Mouse (Mus musculus): ENCODE measurements around the gene Ush2a. TPM values are rescaled to one million over a fixed set of nuclear protein-coding genes. Genes with fewer than 3 reads are reported as not detected.

Ush2a gene
- polyA plus RNA-seq, 1 experiment from 2014 or later: 0.06 TPM

GRCm38 (mm10) chr1:188728625-188729024, 466.8 kb downstream of the Ush2a start:
- Histone ChIP-seq H3K4me3 (ENCODE audit: low read depth, low read length) (no peak overlapping the region), H3K4me1 (ENCODE audit: control insufficient read depth, insufficient read depth, low read length) (peaks cover 10% of the 10 kb centered on the region), H3K9me3 (replicated peaks; ENCODE audit: control insufficient read depth, low read length, poor library complexity, severe bottlenecking) (no peaks in the 10 kb centered on the region), H3K36me3 (ENCODE audit: control insufficient read depth, insufficient read depth, low read length) (no peaks in the 10 kb centered on the region), H3K9ac (ENCODE audit: low read depth, low read length) (no peak overlapping the region), H3K4me2 (ENCODE audit: low read length) (no peak overlapping the region), H3K27ac (ENCODE audit: low read length) (no peak overlapping the region), H3K27me3 (ENCODE audit: control insufficient read depth, insufficient read depth, low read depth, low read length) (no peaks in the 10 kb centered on the region)
- WGBS: 54% methylated on average over 8 of the region's 8 CpGs
- no peak for ATAC-seq

- ATAC-seq: no peak
- Histone ChIP-seq H3K27me3 (ENCODE audit: control insufficient read depth, insufficient read depth, low read depth, low read length) (no peaks in the 10 kb centered on the region), H3K9ac (ENCODE audit: low read depth, low read length) (no peak overlapping the region), H3K4me1 (ENCODE audit: control insufficient read depth, insufficient read depth, low read length) (peaks cover 10% of the 10 kb centered on the region), H3K36me3 (ENCODE audit: control insufficient read depth, insufficient read depth, low read length) (no peaks in the 10 kb centered on the region), H3K27ac (ENCODE audit: low read length) (no peak overlapping the region), H3K4me3 (ENCODE audit: low read depth, low read length) (no peak overlapping the region), H3K4me2 (ENCODE audit: low read length) (no peak overlapping the region), H3K9me3 (replicated peaks; ENCODE audit: control insufficient read depth, low read length, poor library complexity, severe bottlenecking) (no peaks in the 10 kb centered on the region)
- WGBS: 18% methylated on average over 7 of the region's 7 CpGs
Measured at GRCm38 (mm10) chr1:188729179-188729578, 467.4 kb downstream of the Ush2a start.

GRCm38 (mm10) chr1:188734741-188735266, 473.0 kb downstream of the Ush2a start:
- H3K4me3 ChIP-seq (ENCODE audit: low read depth, low read length): no peak overlapping the region
- no peaks in the 10 kb centered on the region for H3K27me3 ChIP-seq (ENCODE audit: control insufficient read depth, insufficient read depth, low read depth, low read length)
- no peak for ATAC-seq
- H3K4me1 ChIP-seq (ENCODE audit: control insufficient read depth, insufficient read depth, low read length): no peaks in the 10 kb centered on the region
- H3K4me2 ChIP-seq (ENCODE audit: low read length): no peak overlapping the region
- no peak overlapping the region for H3K9ac ChIP-seq (ENCODE audit: low read depth, low read length)
- 89% methylated on average over 7 of the region's 7 CpGs for WGBS
- no peak overlapping the region for H3K27ac ChIP-seq (ENCODE audit: low read length)
- no peaks in the 10 kb centered on the region for H3K9me3 ChIP-seq (replicated peaks; ENCODE audit: control insufficient read depth, low read length, poor library complexity, severe bottlenecking)
- H3K36me3 ChIP-seq (ENCODE audit: control insufficient read depth, insufficient read depth, low read length): no peaks in the 10 kb centered on the region

GRCm38 (mm10) chr1:188742971-188743370, 481.1 kb downstream of the Ush2a start:
- Histone ChIP-seq H3K9me3 (replicated peaks; ENCODE audit: control insufficient read depth, low read length, poor library complexity, severe bottlenecking) (no peaks in the 10 kb centered on the region), H3K9ac (ENCODE audit: low read depth, low read length) (no peak overlapping the region), H3K36me3 (ENCODE audit: control insufficient read depth, insufficient read depth, low read length) (no peaks in the 10 kb centered on the region), H3K4me2 (ENCODE audit: low read length) (peak overlapping the region; percentile 19; the same call in 1 of the 2 replicates), H3K4me3 (ENCODE audit: low read depth, low read length) (no peak overlapping the region), H3K27ac (ENCODE audit: low read length) (no peak overlapping the region), H3K4me1 (ENCODE audit: control insufficient read depth, insufficient read depth, low read length) (peaks cover 5% of the 10 kb centered on the region; the same call in 1 of the 2 replicates), H3K27me3 (ENCODE audit: control insufficient read depth, insufficient read depth, low read depth, low read length) (no peaks in the 10 kb centered on the region)
- WGBS: 39% methylated on average over 7 of the region's 7 CpGs
- ATAC-seq: no peak

- Histone ChIP-seq H3K9me3 (replicated peaks; ENCODE audit: control insufficient read depth, low read length, poor library complexity, severe bottlenecking) (no peaks in the 10 kb centered on the region), H3K27ac (ENCODE audit: low read length) (no peak overlapping the region), H3K4me2 (ENCODE audit: low read length) (no peak overlapping the region), H3K27me3 (ENCODE audit: control insufficient read depth, insufficient read depth, low read depth, low read length) (no peaks in the 10 kb centered on the region), H3K36me3 (ENCODE audit: control insufficient read depth, insufficient read depth, low read length) (no peaks in the 10 kb centered on the region), H3K9ac (ENCODE audit: low read depth, low read length) (no peak overlapping the region), H3K4me1 (ENCODE audit: control insufficient read depth, insufficient read depth, low read length) (no peaks in the 10 kb centered on the region), H3K4me3 (ENCODE audit: low read depth, low read length) (no peak overlapping the region)
- 43% methylated on average over 15 of the region's 15 CpGs for WGBS
- ATAC-seq: no peak
Measured at GRCm38 (mm10) chr1:188755031-188755430, 493.2 kb downstream of the Ush2a start.

- Histone ChIP-seq H3K9ac (ENCODE audit: low read depth, low read length) (no peak overlapping the region), H3K27ac (ENCODE audit: low read length) (no peak overlapping the region), H3K4me3 (ENCODE audit: low read depth, low read length) (no peak overlapping the region), H3K9me3 (replicated peaks; ENCODE audit: control insufficient read depth, low read length, poor library complexity, severe bottlenecking) (no peaks in the 10 kb centered on the region), H3K4me1 (ENCODE audit: control insufficient read depth, insufficient read depth, low read length) (0 out of 2 replicates have a peak, but pooled peaks cover 2% of the 10 kb centered on the region), H3K27me3 (ENCODE audit: control insufficient read depth, insufficient read depth, low read depth, low read length) (no peaks in the 10 kb centered on the region), H3K36me3 (ENCODE audit: control insufficient read depth, insufficient read depth, low read length) (no peaks in the 10 kb centered on the region), H3K4me2 (ENCODE audit: low read length) (no peak overlapping the region)
- no peak for ATAC-seq
- 78% methylated on average over 3 of the region's 3 CpGs for WGBS
Measured at GRCm38 (mm10) chr1:188760515-188760914, 498.7 kb downstream of the Ush2a start.

- H3K4me2 ChIP-seq (ENCODE audit: low read length): no peak overlapping the region
- ATAC-seq: no peak
- 0 out of 2 replicates have a peak, but pooled peaks cover 2% of the 10 kb centered on the region for H3K4me1 ChIP-seq (ENCODE audit: control insufficient read depth, insufficient read depth, low read length)
- no peak overlapping the region for H3K27ac ChIP-seq (ENCODE audit: low read length)
- 87% methylated on average over 6 of the region's 6 CpGs for WGBS
- no peak overlapping the region for H3K4me3 ChIP-seq (ENCODE audit: low read depth, low read length)
- H3K36me3 ChIP-seq (ENCODE audit: control insufficient read depth, insufficient read depth, low read length): no peaks in the 10 kb centered on the region
- H3K9me3 ChIP-seq (replicated peaks; ENCODE audit: control insufficient read depth, low read length, poor library complexity, severe bottlenecking): no peaks in the 10 kb centered on the region
- no peaks in the 10 kb centered on the region for H3K27me3 ChIP-seq (ENCODE audit: control insufficient read depth, insufficient read depth, low read depth, low read length)
- H3K9ac ChIP-seq (ENCODE audit: low read depth, low read length): no peak overlapping the region
Measured at GRCm38 (mm10) chr1:188762463-188762862, 500.6 kb downstream of the Ush2a start.

GRCm38 (mm10) chr1:188763761-188764160, 501.9 kb downstream of the Ush2a start:
- no peak for ATAC-seq
- 63% methylated on average over 3 of the region's 3 CpGs for WGBS
- H3K27ac ChIP-seq (ENCODE audit: low read length): no peak overlapping the region

GRCm38 (mm10) chr1:188770828-188771227, 509.0 kb downstream of the Ush2a start:
- 98% methylated on average over 1 of the region's 1 CpGs for WGBS
- no peak for ATAC-seq
- H3K27ac ChIP-seq (ENCODE audit: low read length): no peak overlapping the region
- H3K4me1 ChIP-seq (ENCODE audit: control insufficient read depth, insufficient read depth, low read length): no peaks in the 10 kb centered on the region
- no peak overlapping the region for H3K9ac ChIP-seq (ENCODE audit: low read depth, low read length)
- H3K4me2 ChIP-seq (ENCODE audit: low read length): no peak overlapping the region
- no peaks in the 10 kb centered on the region for H3K27me3 ChIP-seq (ENCODE audit: control insufficient read depth, insufficient read depth, low read depth, low read length)
- H3K4me3 ChIP-seq (ENCODE audit: low read depth, low read length): no peak overlapping the region
- H3K9me3 ChIP-seq (replicated peaks; ENCODE audit: control insufficient read depth, low read length, poor library complexity, severe bottlenecking): no peaks in the 10 kb centered on the region
- no peaks in the 10 kb centered on the region for H3K36me3 ChIP-seq (ENCODE audit: control insufficient read depth, insufficient read depth, low read length)

More at GRCm38 (mm10) chr1:188763761-188764160, 501.9 kb downstream of the Ush2a start:
- H3K27me3 ChIP-seq (ENCODE audit: control insufficient read depth, insufficient read depth, low read depth, low read length): no peaks in the 10 kb centered on the region
- H3K4me1 ChIP-seq (ENCODE audit: control insufficient read depth, insufficient read depth, low read length): 0 out of 2 replicates have a peak, but pooled peaks cover 2% of the 10 kb centered on the region
- H3K4me2 ChIP-seq (ENCODE audit: low read length): no peak overlapping the region
- no peak overlapping the region for H3K9ac ChIP-seq (ENCODE audit: low read depth, low read length)
- no peak overlapping the region for H3K4me3 ChIP-seq (ENCODE audit: low read depth, low read length)
- no peaks in the 10 kb centered on the region for H3K9me3 ChIP-seq (replicated peaks; ENCODE audit: control insufficient read depth, low read length, poor library complexity, severe bottlenecking)
- no peaks in the 10 kb centered on the region for H3K36me3 ChIP-seq (ENCODE audit: control insufficient read depth, insufficient read depth, low read length)

Data from midbrain, embryonic 16.5 days (tissue).